Mouse (Mus musculus) neural tube, embryonic 14.5 days (tissue): ENCODE measurements around the gene Ubqln1. TPM values are rescaled to one million over a fixed set of nuclear protein-coding genes. Genes with fewer than 3 reads are reported as not detected.
A peak's percentile ranks its signal among the peaks of the same experiment; 100 is the strongest.

Source experiments
- ATAC-seq: fragments of 200-750 bp; cut with Nextera tagmentation; 2 replicates; pipeline ENCODE4 v1.8.0; 2017; ENCODE audit warnings: low read depth, mild to moderate bottlenecking, moderate TSS enrichment, moderate library complexity
- H3K27ac ChIP-seq: fragments of 300-500 bp; sonication (generic); 2 replicates; pipeline ENCODE4 v1.5.1; 2014; ENCODE audit warnings: low read depth, mild to moderate bottlenecking, control low read depth, low read length, moderate library complexity, mixed read lengths
- H3K27me3 ChIP-seq: fragments of 300-500 bp; sonication (generic); 2 replicates; pipeline ENCODE4 v1.6.1; 2014; ENCODE audit warnings: low read length; ENCODE audit not compliant: control insufficient read depth, insufficient read depth
- H3K36me3 ChIP-seq: fragments of 300-500 bp; sonication (generic); 2 replicates; pipeline ENCODE4 v1.6.1; 2014; ENCODE audit warnings: low read length, mixed read lengths; ENCODE audit not compliant: control insufficient read depth, insufficient read depth
- H3K4me1 ChIP-seq: fragments of 300-500 bp; sonication (generic); 2 replicates; pipeline ENCODE4 v1.6.1; 2014; ENCODE audit warnings: low read length; ENCODE audit not compliant: control insufficient read depth, insufficient read depth
- H3K4me2 ChIP-seq: fragments of 300-500 bp; sonication (generic); 2 replicates; pipeline ENCODE4 v1.6.1; 2014; ENCODE audit warnings: mild to moderate bottlenecking, low read depth, low read length, control low read depth
- H3K4me3 ChIP-seq: fragments of 300-500 bp; sonication (generic); 2 replicates; pipeline ENCODE4 v1.5.1; 2014; ENCODE audit warnings: low read depth, low read length, control low read depth, mixed read lengths
- H3K9ac ChIP-seq: fragments of 300-500 bp; sonication (generic); replicated peaks from 2 replicates; pipeline ENCODE4 v1.6.1; 2014; ENCODE audit warnings: low read depth, mild to moderate bottlenecking, control low read depth, low read length, mixed read lengths
- H3K9me3 ChIP-seq: fragments of 300-500 bp; sonication (generic); 2 replicates; pipeline ENCODE4 v1.6.1; 2016; ENCODE audit warnings: low read length; ENCODE audit not compliant: control insufficient read depth
- WGBS: fragments of 180-500 bp; shearing (Covaris S2); extraction: QIAGEN DNeasy Blood & Tissue Kit; methylation state at CpG from one replicate; pipeline ENCODE4 v1.1.7; 2014; 5-methylcytosine and 5-hydroxymethylcytosine counted together
- polyA plus RNA-seq: library from polyadenylated mRNA; unstranded; fragments of >200 nt; fragmentation: Nextera tagmentation; extraction: Ambion mirVana; gene quantifications from 2 replicates; pipeline ENCODE4 v1.2.1, GENCODE M21; 2014

The Ubqln1 gene
- polyA plus RNA-seq, 1 experiment from 2014 or later: 108 TPM

DNA sequence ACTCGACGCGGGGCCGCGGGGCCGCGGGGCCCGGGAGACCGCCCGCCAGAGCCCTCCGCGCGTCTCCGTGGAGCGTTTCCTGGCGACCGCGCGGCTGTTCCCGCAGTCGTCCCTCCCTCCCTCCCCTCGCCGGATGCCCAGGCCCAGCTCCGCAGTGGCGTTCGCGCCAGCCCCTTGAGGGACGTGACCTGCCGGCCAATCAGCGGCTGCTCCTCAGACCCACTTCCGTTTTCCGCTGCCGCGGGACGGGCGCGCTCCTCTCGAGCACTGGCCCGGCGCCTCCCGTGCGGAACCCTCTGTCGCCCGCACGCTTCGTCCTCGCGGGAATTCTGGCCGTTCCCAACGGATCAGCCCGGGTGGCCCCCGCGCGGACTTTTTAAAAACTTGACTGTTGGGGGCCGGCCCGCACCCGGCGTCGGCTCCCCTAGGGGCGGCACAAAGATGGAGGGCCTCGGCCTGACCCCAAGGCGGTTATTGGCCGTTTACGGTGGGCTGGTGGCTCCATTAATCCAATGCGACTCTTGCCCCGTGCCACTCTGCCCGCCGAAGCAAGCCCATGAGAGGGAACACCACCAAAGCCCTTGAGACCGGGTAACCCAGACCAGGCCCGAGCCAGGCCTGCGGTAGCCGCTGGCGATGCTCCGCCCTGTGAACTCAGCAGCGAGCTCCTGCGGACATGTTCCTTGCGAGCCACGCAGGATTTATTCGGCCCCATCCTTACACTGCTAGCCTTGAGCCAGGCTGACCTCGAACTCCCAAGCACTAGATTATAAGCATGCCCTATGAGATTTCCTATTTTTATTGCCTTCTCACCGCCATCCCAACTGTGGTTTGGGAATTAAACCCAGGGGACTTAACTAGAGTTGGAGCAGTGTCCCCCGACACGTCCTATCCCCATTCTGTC is 86.4 kb downstream of the Ubqln1 start:
- Histone ChIP-seq H3K27me3 (no peaks in the 10 kb centered on the region), H3K36me3 (0 out of 2 replicates have a peak, but pooled peaks cover 3% of the 10 kb centered on the region), H3K27ac (peak overlapping the region; percentile 100), H3K4me2 (peak overlapping the region; percentile 71), H3K4me3 (peak overlapping the region; percentile 96), H3K9me3 (no peaks in the 10 kb centered on the region), H3K4me1 (peaks cover 20% of the 10 kb centered on the region), H3K9ac (peak overlapping the region; percentile 99)
- WGBS: under 1% methylated on average over 78 of the region's 83 CpGs
- peak; percentile 98 for ATAC-seq

DNA sequence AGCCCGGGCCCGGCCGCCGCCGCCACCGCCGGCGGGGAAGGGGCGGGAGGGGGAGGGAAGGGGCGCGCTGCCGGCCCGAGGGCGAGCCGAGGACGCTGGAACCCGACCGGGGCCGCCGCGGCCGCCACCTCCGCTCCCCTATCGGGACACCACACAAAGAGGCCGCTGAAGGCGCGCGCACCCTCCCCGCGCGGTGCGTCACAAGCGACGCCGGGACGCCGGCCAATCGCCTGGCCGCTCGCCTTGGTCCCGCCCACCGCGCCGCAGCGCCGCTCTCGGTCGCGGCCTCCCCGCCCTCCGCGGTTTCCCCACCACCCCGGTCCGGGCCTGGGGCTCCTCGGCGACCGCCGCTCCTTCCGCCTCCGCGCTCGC is 87.1 kb downstream of the Ubqln1 start, which contains the start of gene Hnrnpa0:
Gene Hnrnpa0 (minus strand): TSS at position 161 of the 372 bp plus-strand sequence.
- H3K27me3 ChIP-seq: no peaks in the 10 kb centered on the region
- peak within 1 kb of the TSS; percentile 99 for H3K9ac ChIP-seq
- H3K4me1 ChIP-seq: peaks cover 20% of the 10 kb centered on the region
- peak within 1 kb of the TSS; percentile 71 for H3K4me2 ChIP-seq
- no peaks in the 10 kb centered on the region for H3K9me3 ChIP-seq
- WGBS: 0% methylated on average over 9 of the region's 62 CpGs
- peak; percentile 95 for ATAC-seq
- H3K4me3 ChIP-seq: peak within 1 kb of the TSS; percentile 96
- H3K36me3 ChIP-seq: 0 out of 2 replicates have a peak, but pooled peaks cover 3% of the 10 kb centered on the region
- H3K27ac ChIP-seq: peak within 1 kb of the TSS; percentile 100

DNA sequence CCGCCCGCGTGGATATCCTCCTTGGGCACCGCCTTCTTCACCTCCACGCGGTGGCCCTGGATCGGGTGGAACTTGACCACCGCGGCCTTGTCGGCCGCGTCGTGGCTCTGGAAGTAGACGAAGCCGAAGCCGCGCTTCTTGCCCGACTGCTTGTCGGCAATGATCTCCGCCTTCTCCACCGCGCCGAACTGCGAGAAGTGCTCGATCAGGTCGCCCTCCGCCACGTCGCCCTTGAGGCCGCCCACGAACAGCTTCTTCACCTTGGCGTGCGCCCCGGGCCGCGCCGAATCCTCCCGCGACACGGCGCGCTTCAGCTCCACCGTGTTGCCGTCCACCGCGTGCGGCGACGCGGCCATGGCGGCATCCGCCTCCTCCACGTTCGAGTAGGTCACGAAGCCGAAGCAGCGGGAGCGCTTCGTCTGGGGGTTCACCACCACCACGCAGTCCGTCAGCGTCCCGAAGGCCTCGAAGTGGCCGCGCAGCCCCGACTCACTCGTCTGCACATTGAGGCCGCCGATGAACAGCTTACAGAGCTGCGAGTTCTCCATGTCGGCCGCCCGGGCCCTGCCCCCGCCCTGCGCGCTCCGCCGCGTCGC is 87.6 kb downstream of the Ubqln1 start:
- peak; percentile 47 for ATAC-seq
- under 1% methylated on average over 69 of the region's 81 CpGs for WGBS

DNA sequence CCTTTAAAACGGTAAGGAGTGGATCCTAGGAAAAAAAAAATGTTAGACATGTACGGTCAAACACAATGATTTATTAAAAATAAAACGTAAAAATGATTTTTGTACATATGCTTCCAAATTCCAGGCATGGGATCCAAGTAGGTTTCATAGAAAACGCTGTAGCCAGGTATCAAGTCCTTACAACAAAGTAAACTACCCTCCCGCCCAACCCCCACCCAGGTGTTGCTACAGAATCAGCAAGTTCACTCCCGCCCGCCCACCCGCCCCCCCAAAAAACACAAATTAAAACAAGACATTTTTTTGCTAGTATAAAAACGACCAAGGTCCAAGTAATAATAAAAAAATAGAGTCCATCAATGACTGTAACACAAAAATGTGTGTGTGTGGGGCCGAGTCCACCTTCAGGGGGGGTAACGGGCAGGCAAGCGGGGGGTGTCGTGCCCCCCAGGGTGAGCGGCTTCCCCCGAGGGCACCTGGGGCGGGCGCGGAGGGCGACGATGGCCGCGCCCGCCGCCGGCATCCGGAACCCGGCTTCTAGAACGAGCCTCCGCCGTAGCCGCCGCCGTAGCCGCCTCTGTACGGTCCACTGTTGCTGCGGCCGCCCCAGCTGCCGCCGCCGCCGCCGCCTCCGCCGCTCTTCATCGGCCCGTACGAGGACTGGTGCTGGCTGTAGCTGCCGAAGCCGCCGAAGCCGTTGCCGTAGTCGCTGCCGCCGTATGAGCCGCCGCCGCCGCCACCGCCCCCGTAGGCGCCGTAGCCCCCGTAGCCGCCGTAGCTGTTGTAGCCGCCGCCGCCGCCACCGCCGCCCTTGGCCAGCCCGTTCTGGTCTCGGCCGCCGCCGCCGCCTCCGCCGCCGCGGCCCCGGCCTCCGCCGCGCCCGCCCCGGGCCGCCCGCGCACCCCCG is 88.3 kb downstream of the Ubqln1 start:
- Histone ChIP-seq H3K27ac (peak overlapping the region; percentile 100), H3K9me3 (no peaks in the 10 kb centered on the region), H3K9ac (peak overlapping the region; percentile 99), H3K4me2 (peak overlapping the region; percentile 71), H3K36me3 (0 out of 2 replicates have a peak, but pooled peaks cover 3% of the 10 kb centered on the region), H3K27me3 (no peaks in the 10 kb centered on the region), H3K4me3 (peak overlapping the region; percentile 96), H3K4me1 (peaks cover 20% of the 10 kb centered on the region)
- WGBS: under 1% methylated on average over 69 of the region's 92 CpGs
- ATAC-seq: no peak

More for the DNA sequence above, 87.6 kb downstream of the Ubqln1 start:
- H3K36me3 ChIP-seq: 0 out of 2 replicates have a peak, but pooled peaks cover 3% of the 10 kb centered on the region
- peak overlapping the region; percentile 99 for H3K9ac ChIP-seq
- peak overlapping the region; percentile 71 for H3K4me2 ChIP-seq
- H3K4me1 ChIP-seq: peaks cover 20% of the 10 kb centered on the region
- H3K4me3 ChIP-seq: peak overlapping the region; percentile 96
- H3K9me3 ChIP-seq: no peaks in the 10 kb centered on the region
- H3K27me3 ChIP-seq: no peaks in the 10 kb centered on the region
- H3K27ac ChIP-seq: peak overlapping the region; percentile 100

Other genes with a start within 250 kb of the Ubqln1 start
- gene Klhl3, start 102.1 kb downstream of the Ubqln1 start, polyA plus RNA-seq: 15.2 and 17.6 TPM in 2 replicates
- gene Hnrnpa0, start 87.1 kb downstream of the Ubqln1 start, polyA plus RNA-seq: 52.4 and 55.9 TPM in 2 replicates
- 62.6 and 69.7 TPM in 2 replicates for gene Idnk, start 58.0 kb downstream of the Ubqln1 start, polyA plus RNA-seq
- gene Gkap1, start 60.0 kb upstream of the Ubqln1 start, polyA plus RNA-seq: 25.6 and 29.7 TPM in 2 replicates
- gene Kif27, start 143.5 kb upstream of the Ubqln1 start, polyA plus RNA-seq: 1.9 and 2.3 TPM in 2 replicates
- 24.5 TPM in 2 replicates for gene 2210016F16Rik, start 169.6 kb upstream of the Ubqln1 start, polyA plus RNA-seq
- 27.3 and 28.8 TPM in 2 replicates for gene Rmi1, start 186.6 kb upstream of the Ubqln1 start, polyA plus RNA-seq
- gene Hnrnpk, start 187.7 kb upstream of the Ubqln1 start, polyA plus RNA-seq: 1,230 and 1,490 TPM in 2 replicates